Mouse (Mus musculus) intestine, postnatal 0 days (tissue): ENCODE measurements around the gene Zdhhc1. TPM values are rescaled to one million over a fixed set of nuclear protein-coding genes. Genes with fewer than 3 reads are reported as not detected.

Source experiments
- ATAC-seq: fragments of 200-750 bp; cut with Nextera tagmentation; 2 replicates; pipeline ENCODE4 v1.8.0; 2017; ENCODE audit warnings: mild to moderate bottlenecking, moderate TSS enrichment, moderate library complexity
- H3K27ac ChIP-seq: fragments of 300-500 bp; sonication (generic); 2 replicates; pipeline ENCODE4 v1.5.1; 2014; ENCODE audit warnings: mild to moderate bottlenecking, low read depth, low read length, moderate library complexity
- H3K27me3 ChIP-seq: fragments of 300-500 bp; sonication (generic); replicated peaks from 2 replicates; pipeline ENCODE4 v1.6.1; 2014; ENCODE audit warnings: low read length, mixed read lengths; ENCODE audit not compliant: control insufficient read depth, insufficient read depth
- H3K36me3 ChIP-seq: fragments of 300-500 bp; sonication (generic); 2 replicates; pipeline ENCODE4 v1.6.1; 2014; ENCODE audit warnings: mild to moderate bottlenecking, moderate library complexity; ENCODE audit not compliant: control insufficient read depth, insufficient read depth
- H3K4me1 ChIP-seq: fragments of 300-500 bp; sonication (generic); replicated peaks from 2 replicates; pipeline ENCODE4 v1.6.1; 2014; ENCODE audit warnings: antibody characterized with exemption, low read length, mixed read lengths; ENCODE audit not compliant: control insufficient read depth, insufficient read depth
- H3K4me2 ChIP-seq: fragments of 300-500 bp; sonication (generic); replicated peaks from 2 replicates; pipeline ENCODE4 v1.6.1; 2014; ENCODE audit warnings: low read depth, mild to moderate bottlenecking, moderate library complexity
- H3K4me3 ChIP-seq: fragments of 300-500 bp; sonication (generic); 2 replicates; pipeline ENCODE4 v1.5.1; 2014; ENCODE audit warnings: low read depth, low read length
- H3K9ac ChIP-seq: fragments of 300-500 bp; sonication (generic); 2 replicates; pipeline ENCODE4 v1.6.1; 2014; ENCODE audit warnings: mild to moderate bottlenecking, low read depth, low read length
- H3K9me3 ChIP-seq: fragments of 300-500 bp; sonication (generic); 2 replicates; pipeline ENCODE4 v1.6.1; 2016; ENCODE audit warnings: mixed run types; ENCODE audit not compliant: control insufficient read depth
- CTCF ChIP-seq: sonication (generic); IDR thresholded peaks from 2 replicates; pipeline ENCODE4 v1.5.1; 2016; ENCODE audit warnings: low read depth, mild to moderate bottlenecking, control low read depth, antibody characterized with exemption, moderate library complexity
- WGBS: fragments of 180-500 bp; shearing (Covaris S2); extraction: QIAGEN DNeasy Blood & Tissue Kit; methylation state at CpG from one replicate; pipeline ENCODE4 v1.1.7; 2014; 5-methylcytosine and 5-hydroxymethylcytosine counted together
- polyA plus RNA-seq: library from polyadenylated mRNA; unstranded; fragments of >200 nt; fragmentation: Nextera tagmentation; extraction: Ambion mirVana; gene quantifications from 2 replicates; pipeline ENCODE4 v1.2.1, GENCODE M21; 2015

Gene Zdhhc1
- polyA plus RNA-seq, 1 experiment from 2014 or later = 7.1 TPM

- no peak overlapping the region for H3K4me3 ChIP-seq
- 62% methylated on average over 7 of the region's 7 CpGs for WGBS
- H3K4me2 ChIP-seq = no peak overlapping the region
- H3K4me1 ChIP-seq = no peaks in the 10 kb centered on the region
- no peak overlapping the region for H3K9ac ChIP-seq
- H3K9me3 ChIP-seq = no peaks in the 10 kb centered on the region
- no peak overlapping the region for H3K27ac ChIP-seq
- no peak for TF ChIP-seq CTCF
- H3K36me3 ChIP-seq = no peaks in the 10 kb centered on the region
- no peaks in the 10 kb centered on the region for H3K27me3 ChIP-seq
- no peak for ATAC-seq
These were observed 64.8 kb downstream of the Zdhhc1 start for GRCm38 (mm10) chr8:105431743-105432515.

GRCm38 (mm10) chr8:105426878-105427277 is 69.8 kb downstream of the Zdhhc1 start:
- no peak for TF ChIP-seq CTCF
- ATAC-seq = no peak
- H3K27ac ChIP-seq = no peak overlapping the region
- no peak overlapping the region for H3K4me2 ChIP-seq
- WGBS = 42% methylated on average over 6 of the region's 6 CpGs
- H3K36me3 ChIP-seq = no peaks in the 10 kb centered on the region
- H3K4me1 ChIP-seq = no peaks in the 10 kb centered on the region
- no peaks in the 10 kb centered on the region; the same call in 1 of the 2 replicates for H3K27me3 ChIP-seq
- H3K4me3 ChIP-seq = no peak overlapping the region
- no peak overlapping the region for H3K9ac ChIP-seq
- no peaks in the 10 kb centered on the region for H3K9me3 ChIP-seq

Other genes with a start within 250 kb of the Zdhhc1 start
- gene B3gnt9, start 241.7 kb downstream of the Zdhhc1 start, polyA plus RNA-seq = 7.1 and 8.1 TPM in 2 replicates
- gene Tradd, start 232.3 kb downstream of the Zdhhc1 start, polyA plus RNA-seq = 50.6 TPM in 2 replicates
- gene Fbxl8, start 232.3 kb downstream of the Zdhhc1 start, polyA plus RNA-seq = 6.0 and 6.2 TPM in 2 replicates
- gene Hsf4, start 227.1 kb downstream of the Zdhhc1 start, polyA plus RNA-seq = 0.27 and 0.48 TPM in 2 replicates
- 0.76 and 0.90 TPM in 2 replicates for gene Nol3, start 220.8 kb downstream of the Zdhhc1 start, polyA plus RNA-seq
- 1.5 and 1.7 TPM in 2 replicates for gene 4931428F04Rik, start 207.0 kb downstream of the Zdhhc1 start, polyA plus RNA-seq
- gene Exoc3l, start 200.8 kb downstream of the Zdhhc1 start, polyA plus RNA-seq = 2.5 and 3.1 TPM in 2 replicates
- gene E2f4, start 199.2 kb downstream of the Zdhhc1 start, polyA plus RNA-seq = 36.6 and 42.0 TPM in 2 replicates
- gene Elmo3, start 191.3 kb downstream of the Zdhhc1 start, polyA plus RNA-seq = 34.2 TPM in 2 replicates
- 3.8 and 3.9 TPM in 2 replicates for gene Lrrc29, start 170.6 kb downstream of the Zdhhc1 start, polyA plus RNA-seq
- 167 and 184 TPM in 2 replicates for gene Tmem208, start 170.5 kb downstream of the Zdhhc1 start, polyA plus RNA-seq
- 1.3 and 1.6 TPM in 2 replicates for gene Fhod1, start 148.9 kb downstream of the Zdhhc1 start, polyA plus RNA-seq
- gene Slc9a5, start 148.1 kb downstream of the Zdhhc1 start, polyA plus RNA-seq = 0.31 and 0.40 TPM in 2 replicates
- 0.13 and 0.20 TPM in 2 replicates for gene Plekhg4, start 123.6 kb downstream of the Zdhhc1 start, polyA plus RNA-seq
- gene Kctd19, start 83.4 kb downstream of the Zdhhc1 start, polyA plus RNA-seq = 0.07 and 0.13 TPM in 2 replicates
- gene Lrrc36, start 83.3 kb downstream of the Zdhhc1 start, polyA plus RNA-seq = 0.10 and 0.20 TPM in 2 replicates
- gene Tppp3, start 25.4 kb downstream of the Zdhhc1 start, polyA plus RNA-seq = 67.9 and 78.5 TPM in 2 replicates
- gene Hsd11b2, start 21.9 kb upstream of the Zdhhc1 start, polyA plus RNA-seq = 1.1 and 4.1 TPM in 2 replicates
- 140 and 151 TPM in 2 replicates for gene Atp6v0d1, start 69.1 kb upstream of the Zdhhc1 start, polyA plus RNA-seq
- gene Ripor1, start 108.4 kb upstream of the Zdhhc1 start, polyA plus RNA-seq = 10.2 and 10.3 TPM in 2 replicates
- gene Ctcf, start 139.7 kb upstream of the Zdhhc1 start, polyA plus RNA-seq = 42.2 and 44.7 TPM in 2 replicates
- 0.43 and 1.1 TPM in 2 replicates for gene Agrp, start 140.5 kb upstream of the Zdhhc1 start, polyA plus RNA-seq
- gene Carmil2, start 189.4 kb upstream of the Zdhhc1 start, polyA plus RNA-seq = 0.73 and 0.77 TPM in 2 replicates
- gene Acd, start 204.2 kb upstream of the Zdhhc1 start, polyA plus RNA-seq = 35.4 and 35.5 TPM in 2 replicates
- gene Pard6a, start 204.2 kb upstream of the Zdhhc1 start, polyA plus RNA-seq = 8.8 and 9.7 TPM in 2 replicates
- gene 4933405L10Rik, start 210.8 kb upstream of the Zdhhc1 start, polyA plus RNA-seq = not detected in 2 replicates
- 3.8 and 3.9 TPM in 2 replicates for gene Enkd1, start 211.3 kb upstream of the Zdhhc1 start, polyA plus RNA-seq